Mouse (Mus musculus) layer of hippocampus, postnatal 10 days (tissue): ENCODE data around the gene Fam171a1. TPM values are rescaled to one million over a fixed set of nuclear protein-coding genes. Genes with fewer than 3 reads are reported as not detected.

Source experiments
- DNase-seq, 2 experiments: peaks; one replicate each; pipeline ENCODE4 v3.0.0; 2021; ENCODE audit warnings: low spot score in 2 of 2
- total RNA-seq, 2 experiments: library from RNA; stranded (reverse); gene quantifications; 2 replicates each; pipeline ENCODE4 v1.2.3; 2021

Gene Fam171a1
- total RNA-seq, 2 experiments from 2014 or later = 56.6 to 59.2 TPM

GRCm38 (mm10) chr2:3135297-3135684 lies 21.3 kb downstream of the Fam171a1 start:
- DNase-seq = no peak

GRCm38 (mm10) chr2:3138308-3138707 lies 24.3 kb downstream of the Fam171a1 start:
- DNase-seq = no peak

DNA sequence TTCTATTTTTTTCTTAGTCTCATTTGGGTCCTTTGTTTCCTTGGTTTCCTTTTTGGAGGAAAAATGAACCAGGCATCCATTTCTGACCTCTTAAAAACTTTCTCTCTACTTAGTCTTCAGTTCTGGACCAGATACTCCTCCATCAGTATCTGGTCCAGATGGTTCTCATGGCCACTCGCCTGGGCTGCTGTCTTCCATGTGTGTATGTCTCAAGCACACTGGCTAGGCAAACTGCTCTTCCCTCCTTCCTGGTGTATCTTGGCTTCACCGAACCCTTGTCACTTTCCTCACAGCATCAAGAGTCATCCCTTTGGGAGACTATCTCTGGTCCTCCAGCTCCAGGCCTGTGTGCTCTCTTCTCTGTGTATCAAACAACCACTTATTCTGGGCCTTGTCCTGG lies 25.0 kb downstream of the Fam171a1 start:
- no peak for DNase-seq

- no peak for DNase-seq
Measured at GRCm38 (mm10) chr2:3139578-3139977, 25.6 kb downstream of the Fam171a1 start.

DNA sequence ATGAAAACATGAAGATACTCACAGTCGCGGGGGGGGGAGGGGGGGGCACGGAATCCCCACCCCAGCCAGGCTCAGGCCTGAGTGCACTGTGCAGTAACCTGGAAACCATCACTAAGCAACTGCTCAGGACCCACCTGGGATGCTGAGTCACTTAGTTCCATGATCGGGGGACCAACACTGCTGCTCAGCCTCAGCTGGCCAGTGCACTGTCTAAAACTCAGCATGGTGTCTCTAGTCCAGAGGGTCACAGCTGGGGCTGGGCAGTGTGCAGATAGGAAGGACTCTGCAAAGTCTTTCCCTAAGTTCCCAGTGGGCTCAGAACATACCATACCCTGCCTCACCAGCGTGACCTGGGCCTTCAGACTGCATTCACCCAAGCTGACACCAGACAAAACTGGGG lies 26.6 kb downstream of the Fam171a1 start:
- DNase-seq = no peak

GRCm38 (mm10) chr2:3141804-3142203 lies 27.8 kb downstream of the Fam171a1 start:
- no peak for DNase-seq

DNA sequence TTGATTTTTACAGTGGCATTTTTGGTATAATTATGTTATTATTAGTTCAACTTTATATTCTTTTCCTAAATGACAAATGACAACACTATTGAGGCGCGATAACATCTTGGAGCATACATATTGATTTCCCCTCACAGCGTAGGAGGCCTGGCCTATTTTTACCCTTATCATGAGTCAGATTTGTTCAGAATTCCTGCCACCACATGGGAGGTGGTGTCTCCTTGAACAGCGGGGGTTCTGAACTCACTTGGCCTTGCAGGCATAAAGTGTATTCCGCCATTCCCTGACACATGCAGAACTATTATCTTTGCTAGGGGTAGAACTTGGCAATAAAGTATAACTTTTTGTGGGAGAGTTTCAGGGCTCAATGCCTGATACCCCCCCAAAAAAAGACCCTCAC lies 30.3 kb downstream of the Fam171a1 start:
- no peak for DNase-seq

- no peak for DNase-seq
Measured at GRCm38 (mm10) chr2:3147550-3148157, 33.6 kb downstream of the Fam171a1 start.

GRCm38 (mm10) chr2:3148731-3149130 lies 34.7 kb downstream of the Fam171a1 start:
- no peak for DNase-seq

GRCm38 (mm10) chr2:3150324-3150723 lies 36.3 kb downstream of the Fam171a1 start:
- no peak for DNase-seq

DNA sequence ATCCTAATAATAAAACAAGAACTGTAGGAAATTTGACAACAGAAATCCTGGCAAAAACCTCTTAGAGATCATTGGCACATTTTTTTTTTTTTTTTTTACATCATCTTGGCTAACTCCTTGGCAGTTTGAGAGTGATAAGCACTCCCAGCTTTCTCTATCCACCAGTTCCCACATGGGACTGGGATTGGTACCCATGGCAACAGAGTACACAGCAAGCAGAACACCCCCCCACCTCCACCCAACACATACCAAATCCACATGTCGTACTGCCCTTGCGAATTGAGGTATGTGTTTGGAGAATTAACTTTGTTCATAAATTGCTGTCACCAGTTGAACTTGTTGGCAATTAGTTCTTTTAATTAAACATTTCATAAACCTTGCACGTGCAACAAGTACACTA lies 37.3 kb downstream of the Fam171a1 start:
- no peak for DNase-seq

DNA sequence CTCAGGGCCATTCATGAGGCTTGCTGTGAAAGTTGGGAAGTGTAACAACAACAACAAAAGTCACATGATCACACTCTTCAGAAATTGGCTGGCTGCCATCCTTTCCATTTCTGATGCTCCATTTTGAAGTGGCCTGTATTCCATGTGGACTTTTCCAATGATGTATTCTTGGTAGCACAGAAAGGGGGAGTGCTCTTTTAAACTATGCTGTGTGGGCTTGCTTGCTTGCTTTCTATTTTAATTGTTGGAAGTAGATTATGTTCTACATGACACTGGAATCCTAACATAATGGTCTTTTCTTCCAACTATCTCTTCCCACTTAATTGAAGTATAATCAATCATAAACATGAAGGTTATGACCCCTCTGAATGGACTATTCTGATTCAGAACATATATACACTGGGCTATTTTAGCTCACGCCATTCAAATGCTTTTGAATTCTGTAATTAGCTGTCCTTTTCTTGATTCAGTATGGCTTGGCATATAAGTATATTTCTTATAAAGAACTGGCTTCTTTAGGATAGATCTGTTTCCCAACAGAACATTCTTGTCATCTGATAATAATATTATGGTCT lies 40.2 kb downstream of the Fam171a1 start:
- DNase-seq = no peak

DNA sequence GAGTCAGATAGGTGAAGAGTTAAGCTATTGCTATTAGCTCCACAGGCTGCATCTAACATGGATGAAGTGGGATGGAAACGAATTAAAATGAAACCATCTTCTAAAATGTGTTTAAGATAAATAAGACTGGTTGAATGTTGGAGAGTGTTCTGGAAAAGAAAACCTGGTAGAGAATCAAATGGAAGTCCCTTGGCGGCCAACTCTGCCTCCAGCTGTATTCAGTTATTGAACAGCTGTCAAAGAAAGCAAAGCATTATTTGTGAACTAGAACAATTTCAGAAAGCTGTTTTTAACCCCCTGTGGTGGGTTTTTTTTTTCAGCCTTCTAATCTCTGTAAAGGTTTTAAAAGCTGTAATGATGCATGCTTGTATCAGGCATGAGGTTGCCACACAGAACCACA lies 41.0 kb downstream of the Fam171a1 start:
- DNase-seq = no peak

GRCm38 (mm10) chr2:3157030-3157429 lies 43.0 kb downstream of the Fam171a1 start:
- DNase-seq = no peak

DNA sequence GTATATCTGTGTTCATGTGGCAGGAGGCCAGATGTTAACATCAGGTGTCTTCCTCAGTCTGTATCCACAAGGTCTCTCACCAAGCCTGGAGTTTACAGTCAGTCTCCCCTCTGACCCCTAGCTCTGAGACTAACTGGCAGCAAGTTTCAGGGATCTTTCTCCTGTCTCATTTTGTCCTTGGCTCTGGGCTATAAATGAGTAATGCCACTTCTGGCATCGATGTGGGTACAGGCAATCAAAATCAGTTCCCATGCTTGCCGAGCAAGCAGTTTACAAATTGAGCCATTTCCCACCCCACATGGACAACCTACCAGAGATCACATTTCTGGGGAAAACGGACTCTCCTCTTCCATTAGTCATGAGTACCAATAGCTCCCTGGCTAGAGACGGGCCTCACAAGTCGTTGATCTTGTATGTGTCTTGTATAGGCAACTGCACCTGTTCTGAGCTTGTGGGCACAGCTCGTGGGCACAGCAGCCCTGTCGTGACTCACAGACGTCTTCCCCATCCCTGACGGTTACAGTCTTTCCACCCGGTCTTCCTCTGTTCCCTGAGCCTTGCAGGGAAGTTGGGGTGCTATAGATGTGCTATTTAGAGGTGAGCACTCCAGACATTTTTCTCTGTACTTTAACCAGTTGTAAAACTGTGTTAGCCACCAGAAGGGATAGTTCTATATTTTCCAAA lies 43.8 kb downstream of the Fam171a1 start:
- no peak for DNase-seq

- DNase-seq = no peak
Measured at GRCm38 (mm10) chr2:3158682-3159412, 44.8 kb downstream of the Fam171a1 start.

DNA sequence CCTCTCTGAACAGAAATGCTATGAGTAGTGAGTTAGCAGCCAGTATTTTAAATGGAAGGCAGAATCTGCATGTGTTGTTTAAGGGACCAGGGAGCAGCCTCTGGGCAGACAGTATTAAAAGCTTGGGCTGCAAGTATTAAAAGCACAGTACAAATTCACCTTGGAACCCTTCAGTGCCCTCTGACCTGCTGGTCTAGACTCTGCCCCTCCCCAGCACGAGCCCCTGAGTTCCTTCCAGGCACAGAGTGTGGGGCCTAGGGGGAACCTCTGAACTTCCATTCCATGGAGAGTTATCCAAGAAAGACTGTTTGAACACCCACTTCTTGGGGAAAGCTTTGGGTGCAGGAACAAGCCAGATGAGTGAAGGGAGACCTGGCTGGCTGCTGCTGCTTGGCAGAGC lies 47.6 kb downstream of the Fam171a1 start:
- DNase-seq = no peak

DNA sequence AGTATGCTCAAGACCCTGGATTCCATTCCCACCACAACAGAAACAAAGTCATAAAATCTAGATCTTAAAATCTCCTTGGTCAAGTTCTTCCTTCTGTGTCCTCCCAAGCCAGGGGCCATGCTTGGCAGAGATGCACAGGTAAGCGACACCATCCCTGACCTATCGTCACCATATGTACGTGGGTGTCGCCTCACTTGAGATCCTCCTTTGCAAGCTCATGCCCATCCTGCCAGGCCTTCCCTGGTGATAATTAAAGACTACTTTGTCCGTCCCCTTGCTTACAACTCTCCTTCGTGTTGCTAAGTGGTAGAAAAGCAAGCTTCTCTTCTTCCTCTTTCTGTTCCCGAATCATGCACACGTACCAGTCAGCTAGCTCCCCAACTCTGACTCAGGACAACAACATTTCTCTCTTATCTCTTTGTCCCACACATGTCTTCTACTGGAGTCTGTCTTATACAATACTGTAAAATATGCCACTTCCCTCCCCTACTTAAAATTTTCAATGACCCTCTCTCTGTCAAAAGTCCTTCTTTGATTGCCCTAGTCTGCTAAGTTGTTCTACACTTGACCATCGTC lies 49.6 kb downstream of the Fam171a1 start:
- DNase-seq = no peak

GRCm38 (mm10) chr2:3165037-3165600 lies 51.1 kb downstream of the Fam171a1 start:
- DNase-seq = no peak

DNA sequence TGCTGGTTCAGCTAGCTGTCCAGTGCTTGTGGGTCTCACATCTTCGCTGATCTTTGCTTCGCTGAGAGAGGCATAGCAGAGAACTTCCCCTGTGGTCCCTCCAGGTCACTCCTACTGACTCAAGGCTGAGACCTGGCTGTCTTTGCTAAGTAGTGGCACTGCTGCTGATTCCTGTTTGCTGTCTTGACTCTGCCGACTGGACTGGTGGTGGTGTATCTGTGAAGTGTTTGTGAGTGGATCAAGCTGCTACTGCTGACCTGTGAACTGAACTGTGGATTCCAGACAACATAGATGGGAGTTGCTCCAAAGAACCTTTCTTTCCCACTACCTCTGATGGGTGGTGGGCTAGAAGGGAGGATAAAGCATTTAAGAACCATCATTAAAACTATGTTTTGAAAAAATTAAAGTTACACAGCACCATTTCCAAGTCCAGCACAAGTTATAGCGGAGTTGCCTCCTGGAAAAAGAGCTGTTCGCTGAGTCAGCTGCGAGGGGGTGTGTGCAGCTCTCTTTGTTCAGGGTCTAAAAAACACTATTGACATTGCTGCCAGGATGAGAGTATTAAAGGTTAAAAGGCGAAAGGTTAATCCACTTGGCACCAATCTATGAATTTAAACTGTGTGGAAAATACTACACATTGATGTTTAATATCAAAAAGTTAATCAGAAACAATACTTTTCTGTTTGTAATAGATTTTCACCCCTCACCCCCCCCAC lies 52.0 kb downstream of the Fam171a1 start:
- no peak for DNase-seq
